Mouse (Mus musculus): ENCODE results near the gene Rps9. TPM values are rescaled to one million over a fixed set of nuclear protein-coding genes. Genes with fewer than 3 reads are reported as not detected.

Gene Rps9
- 2,416 and 2,732 TPM in 2 replicates for polyA plus RNA-seq (2012; rRNA removed)

DNA sequence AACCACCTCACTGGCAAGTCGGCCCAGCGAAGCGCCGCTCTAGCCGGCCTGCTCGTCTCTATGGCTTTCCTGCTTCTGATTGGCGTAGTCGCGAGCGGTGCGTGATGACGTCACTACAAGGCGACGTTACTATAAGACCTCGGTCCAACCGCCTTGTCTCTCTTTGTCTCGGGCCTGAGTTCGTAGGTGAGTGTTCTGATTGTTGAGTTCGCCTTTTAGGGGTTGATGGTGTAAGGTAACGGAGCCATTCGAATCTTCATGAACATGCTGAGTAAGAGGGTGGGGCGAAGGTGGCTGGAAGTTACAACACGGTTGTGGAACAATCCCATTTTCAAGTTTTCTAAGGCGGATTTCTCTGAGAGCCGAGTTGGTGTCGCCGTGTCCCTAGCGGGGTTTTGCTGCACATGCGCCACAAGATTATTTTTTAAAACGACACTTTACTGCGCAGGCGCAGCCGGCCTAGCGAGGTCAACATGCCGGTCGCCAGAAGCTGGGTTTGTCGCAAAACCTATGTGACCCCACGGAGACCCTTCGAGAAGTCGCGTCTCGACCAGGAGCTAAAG, at the start of gene Rps9:
TSS of gene Rps9 (plus strand) at position 115 of the 563 bp plus-strand sequence.

DNA sequence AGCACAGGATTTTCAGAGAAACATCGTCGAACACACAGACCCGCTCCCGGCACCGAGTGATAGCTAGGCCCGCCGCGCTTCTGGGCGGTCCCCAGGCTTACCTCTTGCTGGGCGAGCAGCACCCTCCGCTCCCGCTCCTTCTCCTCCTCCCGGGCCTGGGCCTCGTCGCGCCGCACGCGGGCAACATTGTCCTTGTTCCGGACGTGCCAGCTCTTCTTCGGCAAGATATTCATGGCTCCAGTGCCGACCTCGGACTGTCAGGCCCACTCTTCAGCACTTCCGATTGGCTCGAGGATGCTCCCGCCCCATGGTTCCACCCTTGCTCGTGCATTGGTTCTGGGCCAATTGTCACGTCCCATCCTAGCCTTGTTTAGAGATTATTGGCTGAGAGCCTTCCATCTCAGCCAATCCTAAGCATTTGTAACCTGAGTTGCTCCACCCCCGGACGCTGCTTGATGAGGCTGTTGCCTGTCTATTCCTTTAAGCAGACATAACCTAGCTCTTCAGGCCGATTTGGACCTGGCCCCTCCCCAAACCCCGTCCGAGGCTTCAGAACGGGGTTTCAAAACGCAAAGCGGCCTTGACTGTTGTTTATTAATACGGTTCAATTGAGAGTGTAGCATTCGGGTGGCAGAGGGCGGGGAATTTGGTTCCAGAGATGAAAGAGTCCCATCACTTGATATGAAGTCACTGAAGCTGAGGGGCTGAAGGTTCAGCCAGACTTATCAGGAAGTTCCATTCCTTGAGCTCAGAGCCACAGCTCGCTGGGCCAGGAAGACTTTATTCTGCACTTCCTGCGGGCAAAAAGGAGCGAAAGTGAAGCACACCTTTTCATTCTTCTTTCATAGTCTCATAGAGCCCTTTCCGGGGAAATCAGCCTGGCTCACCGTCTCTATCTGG, 38.3 kb upstream of the Rps9 start, which contains the start of gene Leng1:
TSS of gene Leng1 (minus strand) at position 626 of the 900 bp plus-strand sequence.

DNA sequence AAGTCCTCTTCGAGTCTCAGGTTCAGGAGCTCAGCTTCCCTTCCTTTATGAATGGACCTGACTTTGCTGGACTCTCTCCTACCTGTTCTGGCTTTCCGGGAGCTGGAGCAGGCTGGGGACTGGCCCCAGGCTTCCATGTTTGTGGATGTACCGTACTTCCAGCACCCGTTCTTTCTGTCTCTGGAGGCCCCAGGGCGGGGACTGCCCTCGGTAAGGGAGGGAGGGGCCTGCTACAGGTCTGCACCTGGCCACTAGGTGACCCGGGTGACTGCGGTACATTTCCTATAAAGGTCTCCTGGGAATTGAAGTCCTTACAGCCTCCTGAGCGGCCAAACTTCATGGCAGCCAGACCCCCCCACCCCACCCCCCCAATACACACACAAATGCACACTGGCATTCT, 26.5 kb upstream of the Rps9 start, which contains the start of gene Tmc4:
TSS of gene Tmc4 (minus strand) at position 212 of the 400 bp plus-strand sequence.

GRCm38 (mm10) chr7:3692382-3692986, 11.3 kb upstream of the Rps9 start, which contains the start of gene Tsen34:
Tsen34 (plus strand) TSS chr7:3692863.

GRCm38 (mm10) chr7:3692987-3693808, 10.6 kb upstream of the Rps9 start, which contains the start of gene Mboat7:
Mboat7 (minus strand) TSS chr7:3693523.

GRCm38 (mm10) chr7:3720268-3720667, 16.5 kb downstream of the Rps9 start, which contains the start of gene Pirb:
Pirb (minus strand) TSS chr7:3720391.

Other genes starting within 250 kb of the Rps9 start
- 0.05 and 0.21 TPM in 2 replicates for gene Tarm1, start 201.4 kb upstream of the Rps9 start, polyA plus RNA-seq (2012; rRNA removed)
- gene Oscar, start 87.8 kb upstream of the Rps9 start, polyA plus RNA-seq (2012; rRNA removed) = 1.6 and 2.2 TPM in 2 replicates
- gene Ndufa3, start 86.6 kb upstream of the Rps9 start, polyA plus RNA-seq (2012; rRNA removed) = 221 and 222 TPM in 2 replicates
- gene Tfpt, start 74.1 kb upstream of the Rps9 start, polyA plus RNA-seq (2012; rRNA removed) = 34.6 and 38.4 TPM in 2 replicates
- 72.9 and 84.7 TPM in 2 replicates for gene Prpf31, start 74.0 kb upstream of the Rps9 start, polyA plus RNA-seq (2012; rRNA removed)
- gene Cnot3, start 58.7 kb upstream of the Rps9 start, polyA plus RNA-seq (2012; rRNA removed) = 79.6 and 81.0 TPM in 2 replicates
- gene Leng1, start 38.2 kb upstream of the Rps9 start, polyA plus RNA-seq (2012; rRNA removed) = 10.1 and 10.7 TPM in 2 replicates
- 12.5 and 16.2 TPM in 2 replicates for gene Tmc4, start 26.4 kb upstream of the Rps9 start, polyA plus RNA-seq (2012; rRNA removed)
- 162 and 166 TPM in 2 replicates for gene Tsen34, start 11.1 kb upstream of the Rps9 start, polyA plus RNA-seq (2012; rRNA removed)
- gene Mboat7, start 10.5 kb upstream of the Rps9 start, polyA plus RNA-seq (2012; rRNA removed) = 72.0 and 78.4 TPM in 2 replicates
- gene Pirb, start 16.4 kb downstream of the Rps9 start, polyA plus RNA-seq (2012; rRNA removed) = 0.40 and 0.48 TPM in 2 replicates
- gene Gm15448, start 121.7 kb downstream of the Rps9 start, polyA plus RNA-seq (2012; rRNA removed) = not detected in 2 replicates
- 0.02 and 0.11 TPM in 2 replicates for gene Pira2, start 141.1 kb downstream of the Rps9 start, polyA plus RNA-seq (2012; rRNA removed)
- gene Gm14548, start 194.1 kb downstream of the Rps9 start, polyA plus RNA-seq (2012; rRNA removed) = 0.02 TPM in 1 of 2 replicates, not detected in the other
- 0.01 and 0.08 TPM in 2 replicates for gene Lilra6, start 211.5 kb downstream of the Rps9 start, polyA plus RNA-seq (2012; rRNA removed)